Mouse (Mus musculus) spleen, postnatal 14 days (tissue): ENCODE data around the gene Adgrg3.
"Not testable (repeated sequence)": the region's sequence is repeated elsewhere in the genome, so short reads cannot be mapped to it uniquely, and the experiment has no call there.

Experiments used
- DNase-seq, 2 experiments: peaks; one replicate each; pipeline ENCODE4 v3.0.0; 2021 to 2022; ENCODE audit warnings: low spot score in 2 of 2

Gene Adgrg3

GRCm38 (mm10) chr8:95025421-95025820, 7.9 kb downstream of the Adgrg3 start:
- DNase-seq: peak in 1 of 2 experiments; percentile 50

- not testable (repeated sequence) for DNase-seq
Measured at GRCm38 (mm10) chr8:95028391-95028790, 10.9 kb downstream of the Adgrg3 start.

GRCm38 (mm10) chr8:95037106-95037925, 19.8 kb downstream of the Adgrg3 start:
- DNase-seq: no peak

- no peak for DNase-seq
Measured at GRCm38 (mm10) chr8:95041883-95042784, 24.6 kb downstream of the Adgrg3 start.

GRCm38 (mm10) chr8:95044811-95045210, 27.3 kb downstream of the Adgrg3 start:
- DNase-seq: no peak

- DNase-seq: no peak
Measured at GRCm38 (mm10) chr8:95046982-95047381, 29.5 kb downstream of the Adgrg3 start.

- DNase-seq: no peak
Measured at GRCm38 (mm10) chr8:95047884-95048680, 30.6 kb downstream of the Adgrg3 start.

GRCm38 (mm10) chr8:95049636-95050035, 32.1 kb downstream of the Adgrg3 start:
- DNase-seq: no peak

- DNase-seq: no peak
Measured at GRCm38 (mm10) chr8:95054438-95054837, 36.9 kb downstream of the Adgrg3 start.

- no peak for DNase-seq
Measured at GRCm38 (mm10) chr8:95054927-95055510, 37.5 kb downstream of the Adgrg3 start, which contains the start of gene Drc7. Gene Drc7 (plus strand): TSS chr8:95055103.

GRCm38 (mm10) chr8:95056414-95056813, 38.9 kb downstream of the Adgrg3 start:
- DNase-seq: no peak

- DNase-seq: no peak
Measured at GRCm38 (mm10) chr8:95058661-95059060, 41.2 kb downstream of the Adgrg3 start.

GRCm38 (mm10) chr8:95059812-95060533, 42.5 kb downstream of the Adgrg3 start:
- DNase-seq: no peak

- DNase-seq: no peak
Measured at GRCm38 (mm10) chr8:95064531-95064930, 47.0 kb downstream of the Adgrg3 start.

- DNase-seq: peak; percentile 33 to 60
Measured at GRCm38 (mm10) chr8:95067582-95067981, 50.1 kb downstream of the Adgrg3 start.

- no peak for DNase-seq
Measured at GRCm38 (mm10) chr8:95075504-95075903, 58.0 kb downstream of the Adgrg3 start.

- DNase-seq: no peak
Measured at GRCm38 (mm10) chr8:95076151-95076550, 58.7 kb downstream of the Adgrg3 start.

- no peak for DNase-seq
Measured at GRCm38 (mm10) chr8:95078055-95078454, 60.6 kb downstream of the Adgrg3 start.

- DNase-seq: no peak
Measured at GRCm38 (mm10) chr8:95079305-95079704, 61.8 kb downstream of the Adgrg3 start.
